In the genomic region with DNA sequence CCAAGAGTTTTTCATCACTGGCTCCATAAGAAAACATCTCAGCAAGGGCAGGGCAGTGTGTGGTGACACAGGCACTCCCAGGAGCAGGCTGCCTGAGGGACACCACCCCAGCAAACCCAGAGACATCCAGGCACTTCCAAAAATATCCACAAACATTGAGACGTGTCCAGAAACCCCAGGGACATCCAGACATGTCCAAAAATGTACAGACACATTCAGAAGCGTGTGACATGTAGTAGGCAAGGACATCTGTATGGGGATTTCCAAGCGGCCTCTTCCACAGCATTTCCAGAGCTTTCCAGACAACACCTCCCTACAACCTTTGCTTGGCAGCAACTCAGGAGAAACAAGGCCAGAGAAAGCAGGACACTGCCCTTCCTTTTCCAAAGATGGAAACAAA, we compare ENCODE assay signal across 14 mouse cellular contexts.
"Had no signal": no experiment of that assay in that cellular context is flagged by ENCODE, and none has a peak within 500 bp of the region (broad histone marks: within the 10 kb centered on the region; RNA-seq: fewer than 3 reads in every experiment).

No protein-coding gene starts in this region.

- ATAC-seq: midbrain, embryonic 16.5 days had no signal

- DNase-seq: kidney, postnatal 10 days; kidney, postnatal 4 days; left cerebral cortex, postnatal 4 days; lung, adult 18-20 months; retina, postnatal 1 day; right cerebral cortex, postnatal 4 days; spleen, adult 18-20 months; thymus, postnatal 36 days had no signal

- H3K4me3 ChIP-seq: layer of hippocampus, adult 2 months; limb, embryonic 13.5 days; midbrain, embryonic 12.5 days; neural tube, embryonic 13.5 days had no signal

- H3K4me2 ChIP-seq: limb, embryonic 13.5 days; midbrain, embryonic 12.5 days; neural tube, embryonic 13.5 days had no signal

- H3K9me3 ChIP-seq: limb, embryonic 13.5 days; midbrain, embryonic 12.5 days; neural tube, embryonic 13.5 days had no signal

- H3K36me3 ChIP-seq: limb, embryonic 13.5 days; midbrain, embryonic 12.5 days; neural tube, embryonic 13.5 days had no signal

- H3K27ac ChIP-seq: limb, embryonic 13.5 days; liver, embryonic 14.5 days; midbrain, embryonic 12.5 days; neural tube, embryonic 13.5 days had no signal

- H3K27me3 ChIP-seq: neural tube, embryonic 13.5 days had no signal

- H3K9ac ChIP-seq: limb, embryonic 13.5 days; liver, embryonic 14.5 days; midbrain, embryonic 12.5 days; neural tube, embryonic 13.5 days had no signal
